Mouse (Mus musculus) layer of hippocampus, adult 9-11 months (tissue): ENCODE results near the gene Pmm1.
A peak's percentile ranks its signal among the peaks of the same experiment; 100 is the strongest.
"Not testable (repeated sequence)": the region's sequence is repeated elsewhere in the genome, so short reads cannot be mapped to it uniquely, and the experiment has no call there.

ENCODE experiments used
- DNase-seq: peaks from one replicate; pipeline ENCODE4 v3.0.0; 2022

The Pmm1 gene

GRCm38 (mm10) chr15:81960171-81961077 is at the start of gene Pmm1:
Gene Pmm1 (minus strand): TSS chr15:81960930.
- peak; percentile 99 for DNase-seq

- no peak for DNase-seq
Measured at GRCm38 (mm10) chr15:82004257-82004656, 43.5 kb upstream of the Pmm1 start.

GRCm38 (mm10) chr15:81993992-81994391 is 33.3 kb upstream of the Pmm1 start:
- no peak for DNase-seq

- no peak for DNase-seq
Measured at GRCm38 (mm10) chr15:81990549-81990948, 29.8 kb upstream of the Pmm1 start.

GRCm38 (mm10) chr15:81989371-81990062 is 28.8 kb upstream of the Pmm1 start:
- DNase-seq = peak; percentile 88

DNA sequence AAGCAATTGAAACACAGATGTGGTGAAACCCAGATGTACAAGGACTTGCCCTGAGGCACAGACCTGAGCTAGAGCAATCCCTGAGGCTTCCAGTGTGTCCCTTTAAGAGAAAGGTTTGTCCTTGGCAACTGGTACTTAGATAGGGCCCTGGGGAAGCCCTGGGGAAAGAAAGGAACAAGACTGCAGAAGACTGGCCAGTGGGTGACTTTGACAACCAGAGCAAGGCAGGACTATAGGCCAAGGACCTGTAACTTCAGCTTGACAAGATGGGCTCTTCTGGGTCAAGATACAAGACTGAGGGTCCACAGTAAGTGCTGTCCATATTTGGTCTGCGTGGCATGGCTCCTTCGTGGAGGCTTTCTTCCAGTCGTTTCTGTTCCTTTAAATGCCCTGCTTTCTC is 26.9 kb upstream of the Pmm1 start, which contains the start of gene Xrcc6:
Gene Xrcc6 (plus strand): TSS at position 190 of the 400 bp plus-strand sequence.
- DNase-seq = no peak

DNA sequence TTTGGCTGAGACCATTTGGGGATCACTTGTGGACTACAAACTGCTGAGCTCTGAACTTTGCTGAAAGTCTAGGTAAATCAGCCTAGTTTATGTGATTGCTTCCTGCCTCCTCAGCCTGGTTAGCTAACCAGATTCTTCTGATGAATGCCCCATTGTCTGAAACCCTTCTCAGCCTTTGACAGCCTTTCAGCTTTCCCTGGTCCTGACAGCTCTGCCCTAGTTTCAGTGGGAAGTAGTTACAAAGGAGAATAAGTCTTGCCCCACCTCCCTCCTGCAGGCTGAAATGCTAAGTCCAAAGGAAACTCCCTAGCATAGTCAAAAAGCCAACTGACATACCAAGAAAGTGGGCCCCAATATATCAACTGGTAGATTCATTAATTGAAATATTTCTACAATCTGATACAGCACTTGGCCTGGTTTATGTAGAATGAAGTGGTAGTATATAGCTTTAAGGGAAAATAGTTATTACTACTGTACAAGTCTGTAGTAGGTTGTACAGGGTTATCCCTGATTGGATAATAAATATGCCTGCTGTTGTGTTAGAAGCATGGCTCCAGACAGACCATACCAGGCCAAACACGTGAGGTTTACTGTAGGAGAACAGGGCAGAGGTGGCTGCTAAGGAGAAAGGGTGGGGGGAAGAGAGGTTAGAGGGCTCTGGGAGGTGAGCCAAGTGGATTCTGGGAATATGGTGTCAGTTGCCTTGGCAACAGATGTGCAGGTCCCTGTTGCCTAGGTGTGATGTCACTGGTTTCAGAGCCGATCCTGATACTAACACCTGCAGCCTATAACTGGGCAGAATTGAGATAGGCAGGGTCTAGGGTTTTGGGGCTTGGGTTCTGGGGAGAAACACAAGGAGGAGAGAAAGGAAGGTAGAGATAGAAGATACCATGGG is 24.8 kb upstream of the Pmm1 start:
- no peak for DNase-seq

GRCm38 (mm10) chr15:81982173-81982572 is 21.4 kb upstream of the Pmm1 start:
- DNase-seq = no peak

DNA sequence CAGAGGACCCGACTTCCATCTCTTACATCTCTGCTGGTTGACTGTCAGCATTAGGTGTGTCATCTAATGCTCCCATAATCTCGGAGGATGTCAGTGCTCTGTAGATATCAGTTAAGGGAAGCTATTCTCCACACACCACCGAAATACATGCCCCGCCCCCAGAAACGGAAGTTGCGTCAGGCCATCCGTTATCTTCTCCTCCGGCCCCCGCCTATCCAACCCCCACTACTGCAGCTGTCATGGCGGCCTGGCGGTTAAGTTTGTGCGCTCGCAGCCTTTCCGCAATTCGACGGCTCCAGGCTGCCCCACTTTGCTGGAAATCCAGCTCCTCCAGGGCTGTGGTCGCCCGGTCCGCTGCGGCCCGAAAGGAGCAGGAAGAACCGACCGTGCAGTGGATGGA is 19.6 kb upstream of the Pmm1 start, which contains the start of gene 1700029P11Rik:
Gene 1700029P11Rik (plus strand): TSS at position 220 of the 400 bp plus-strand sequence.
- no peak for DNase-seq

DNA sequence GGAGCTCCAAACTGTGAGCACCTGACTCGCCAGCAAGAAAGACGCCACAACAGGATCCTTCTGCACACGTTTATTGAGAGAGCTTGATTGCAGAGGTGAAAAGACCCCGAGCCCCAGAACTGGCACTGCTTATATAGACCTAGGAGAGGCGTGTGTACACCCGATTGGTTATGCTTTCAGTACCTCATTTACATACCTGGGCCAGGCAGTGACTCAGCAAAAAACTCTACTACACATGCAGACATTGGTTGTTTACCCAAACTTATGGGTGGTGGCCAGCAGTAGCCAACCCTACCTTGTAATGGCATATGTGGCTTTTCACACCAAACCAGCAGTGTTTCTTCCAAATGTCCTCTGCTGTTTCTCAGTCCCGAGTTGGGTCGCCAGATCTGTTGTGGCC is 14.4 kb upstream of the Pmm1 start:
- DNase-seq = not testable (repeated sequence)

GRCm38 (mm10) chr15:81970498-81970897 is 9.8 kb upstream of the Pmm1 start:
- DNase-seq = not testable (repeated sequence)

- DNase-seq = not testable (repeated sequence)
Measured at GRCm38 (mm10) chr15:81969635-81970034, 8.9 kb upstream of the Pmm1 start.

DNA sequence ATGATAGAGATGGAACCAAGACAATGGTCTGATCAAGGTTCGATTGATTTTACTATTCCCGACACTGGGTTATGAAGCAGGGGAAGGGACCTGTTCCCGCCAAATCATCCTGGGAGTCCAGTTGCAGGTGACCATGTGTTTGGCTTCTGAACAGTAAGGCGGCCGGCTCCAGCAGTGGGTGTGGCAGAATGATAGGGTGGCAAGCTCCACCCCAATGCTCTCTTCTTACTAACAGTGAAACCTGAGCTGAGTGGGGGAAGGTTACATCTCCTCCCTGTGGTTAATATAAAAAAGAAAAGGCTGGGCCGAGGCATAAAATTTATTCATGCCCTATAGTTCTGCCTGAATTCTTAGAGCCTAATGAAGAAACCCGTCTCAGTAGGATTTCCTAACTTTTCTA is 8.4 kb upstream of the Pmm1 start:
- DNase-seq = no peak

- DNase-seq = no peak
Measured at GRCm38 (mm10) chr15:81968447-81968846, 7.7 kb upstream of the Pmm1 start.

DNA sequence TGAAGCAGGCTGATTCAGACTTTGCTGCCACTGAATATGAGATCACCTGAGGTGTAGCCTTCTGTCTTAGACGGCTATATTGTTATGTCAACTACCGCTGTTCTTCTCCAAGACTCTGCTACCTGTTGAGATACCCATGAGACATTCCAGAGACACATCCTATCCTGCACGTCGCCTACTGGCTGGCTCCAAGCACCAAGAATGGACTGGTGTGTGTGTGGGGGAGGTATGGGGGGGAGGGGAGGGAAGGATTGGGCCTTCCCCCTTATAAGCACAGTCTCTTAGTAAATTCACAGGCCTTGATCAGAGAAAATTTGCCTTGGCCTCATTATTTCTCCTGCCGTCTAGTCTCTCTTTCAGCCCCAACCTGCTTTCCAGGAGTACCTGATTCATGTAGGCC is 7.1 kb upstream of the Pmm1 start:
- DNase-seq = no peak

DNA sequence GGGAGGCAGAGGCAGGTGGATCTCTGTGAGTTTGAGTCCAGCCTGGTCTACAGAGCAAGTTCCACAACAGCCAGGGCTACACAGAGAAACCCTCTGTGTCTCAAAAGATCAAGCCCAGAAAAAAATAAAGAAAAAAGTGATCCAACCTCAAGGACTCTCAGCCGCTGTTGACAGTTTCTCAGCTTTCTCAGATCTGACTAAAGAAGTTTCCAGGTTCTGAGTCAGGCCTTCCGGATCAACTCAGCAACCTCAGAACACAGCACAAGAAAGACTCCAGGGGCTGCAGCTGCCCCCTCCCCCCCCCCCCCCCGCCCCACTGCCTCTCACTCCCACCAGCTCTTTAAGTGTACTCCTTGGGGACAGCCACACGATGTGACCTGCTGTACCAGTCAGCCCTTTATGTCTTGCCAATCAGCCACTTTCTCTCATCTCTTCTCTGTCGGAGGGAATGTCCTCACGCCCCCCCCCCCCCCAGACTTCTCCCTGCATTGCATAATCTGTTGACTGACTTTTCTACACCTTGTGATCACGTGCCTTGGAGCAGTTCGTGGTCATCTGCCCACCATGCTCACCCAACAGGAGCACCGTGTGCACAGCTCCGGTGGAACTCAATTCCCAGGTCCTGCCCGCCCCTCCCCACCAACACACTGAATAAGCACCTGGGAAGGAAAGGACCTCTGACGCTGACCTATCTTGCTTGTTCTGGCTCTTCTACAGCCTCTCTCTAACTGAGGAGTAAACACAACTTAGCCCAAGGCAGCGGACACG is 5.5 kb upstream of the Pmm1 start:
- DNase-seq = no peak

DNA sequence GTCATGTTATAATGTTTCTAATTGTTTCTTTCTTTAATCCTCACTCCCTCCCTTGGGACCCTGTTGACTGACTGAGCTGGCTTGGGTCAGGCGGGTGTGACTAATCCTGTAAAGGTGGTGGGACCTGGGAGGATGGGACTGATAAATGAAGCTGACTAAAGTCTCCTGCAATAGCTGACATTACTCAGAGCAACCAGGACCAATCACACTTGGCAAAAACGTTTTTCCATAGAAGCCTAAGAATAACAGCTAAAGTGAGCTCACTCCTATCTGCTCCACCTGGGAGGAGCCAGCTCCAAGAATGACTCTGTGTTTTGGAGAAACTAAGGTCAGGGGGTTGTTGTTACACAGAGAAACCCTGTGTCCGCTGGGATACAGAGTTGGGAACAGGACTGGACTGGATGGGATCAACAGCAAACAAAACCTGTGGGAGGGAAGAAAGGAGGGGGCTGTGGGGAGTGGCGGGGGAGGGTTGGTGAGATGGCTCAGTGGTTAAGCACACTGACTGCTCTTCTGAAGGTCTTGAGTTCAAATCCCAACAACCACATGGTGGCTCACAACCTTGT is 4.3 kb upstream of the Pmm1 start:
- DNase-seq = no peak

GRCm38 (mm10) chr15:81964262-81964661 is 3.5 kb upstream of the Pmm1 start:
- DNase-seq = no peak

GRCm38 (mm10) chr15:81961078-81961451 is 335 bp upstream of the Pmm1 start:
- DNase-seq = no peak

DNA sequence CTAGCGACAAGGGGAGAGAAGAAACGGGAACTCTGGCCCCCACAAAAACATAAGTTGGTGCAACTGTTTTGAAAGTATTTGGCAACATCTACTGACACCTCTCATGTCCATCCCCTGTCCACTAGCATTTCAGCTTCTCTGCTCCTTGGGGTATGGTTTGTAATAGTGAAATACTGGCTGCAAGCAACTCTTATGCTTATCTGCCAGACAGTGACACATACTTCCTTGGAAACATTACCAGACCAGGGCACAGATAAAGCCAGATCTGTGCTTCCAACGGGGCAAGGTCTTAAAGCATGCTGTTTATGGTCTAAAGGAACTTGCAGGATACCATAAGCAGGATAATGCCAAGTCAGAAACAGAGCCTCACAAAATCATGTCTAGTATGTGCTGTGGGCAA is 1.8 kb downstream of the Pmm1 start:
- DNase-seq = no peak

DNA sequence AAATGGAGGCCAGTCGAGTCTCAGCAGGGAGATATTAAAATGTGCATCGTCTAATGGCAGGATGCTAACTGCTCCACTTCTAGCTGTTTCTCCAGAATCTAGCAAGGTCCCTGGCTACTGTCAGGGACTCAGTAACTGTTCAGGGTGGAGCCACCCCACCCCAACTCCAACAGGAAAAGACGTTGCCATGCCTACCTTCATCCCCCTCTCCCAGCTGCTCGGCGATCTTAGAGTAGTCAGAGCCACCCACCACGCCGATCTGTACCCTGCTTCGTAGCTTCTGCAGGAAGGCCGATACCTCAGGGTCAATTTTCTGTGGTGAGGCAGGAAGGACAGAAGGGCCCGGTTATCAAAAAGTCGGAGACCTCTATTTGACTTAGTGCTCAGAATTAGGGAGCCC is 3.1 kb downstream of the Pmm1 start:
- no peak for DNase-seq

GRCm38 (mm10) chr15:81956457-81956856 is 4.3 kb downstream of the Pmm1 start:
- DNase-seq = peak; percentile 54
